25 mouse cellular contexts compared by ENCODE assay signal in genomic region chr15:85161416-85161815, GRCm38 (mm10). TPM values are rescaled to one million over a fixed set of nuclear protein-coding genes. Genes with fewer than 3 reads are reported as not detected.
DNase-seq lines count a peak whose midpoint lies in the region; ATAC-seq and TF ChIP-seq lines count a peak whose summit lies in the region.
"Had no signal": no experiment of that assay in that cellular context is flagged by ENCODE, and none has a peak within 500 bp of the region (broad histone marks: within the 10 kb centered on the region; RNA-seq: fewer than 3 reads in every experiment).

No protein-coding gene starts in this region.

- no peaks in the 10 kb centered on the region for H3K9me3 ChIP-seq in intestine, embryonic 15.5 days
- H3K9me3 ChIP-seq in limb, embryonic 10.5 days (replicated peaks), result no peaks in the 10 kb centered on the region
- H3K9me3 ChIP-seq in forebrain, embryonic 14.5 days (replicated peaks; ENCODE audit: control insufficient read depth, low read length), result no peaks in the 10 kb centered on the region
- H3K9me3 ChIP-seq: embryonic facial prominence, embryonic 13.5 days; forebrain, embryonic 15.5 days; heart, embryonic 10.5 days; hindbrain, embryonic 12.5 days had no signal

- TF ChIP-seq POLR2A in kidney, adult 2 months (IDR thresholded peaks at IDR 0.05; ENCODE audit: low read depth, low read length), result no peak

- no peaks in the 10 kb centered on the region for H3K4me1 ChIP-seq in kidney, adult 2 months (ENCODE audit: control insufficient read depth, insufficient read depth, low read length)
- H3K4me1 ChIP-seq in intestine, embryonic 15.5 days (replicated peaks), result peaks cover 12% of the 10 kb centered on the region; the same call in 1 of the 2 replicates
- H3K4me1 ChIP-seq in limb, embryonic 10.5 days, result peaks cover 46% of the 10 kb centered on the region
- peaks cover 9% of the 10 kb centered on the region for H3K4me1 ChIP-seq in forebrain, embryonic 14.5 days (ENCODE audit: control insufficient read depth, insufficient read depth, low read length)

- H3K4me3 ChIP-seq in kidney, adult 2 months (ENCODE audit: insufficient read depth, low read depth, low read length), result no peak overlapping the region
- no peak overlapping the region for H3K4me3 ChIP-seq in intestine, embryonic 15.5 days (replicated peaks)
- no peak overlapping the region for H3K4me3 ChIP-seq in limb, embryonic 10.5 days
- H3K4me3 ChIP-seq in forebrain, embryonic 14.5 days (ENCODE audit: low read depth, low read length), result no peak overlapping the region
- H3K4me3 ChIP-seq: embryonic facial prominence, embryonic 13.5 days; forebrain, embryonic 10.5 days; forebrain, embryonic 15.5 days; heart, embryonic 10.5 days; hindbrain, embryonic 12.5 days had no signal

- peak; percentile 30 for DNase-seq in kidney, adult 2 months
- DNase-seq in kidney, adult 18-20 months, result no peak
- no peak for DNase-seq in limb, embryonic 10.5 days (ENCODE audit: low spot score)
- no peak for DNase-seq in ovary, postnatal 36 days (ENCODE audit: low spot score)
- DNase-seq in forebrain, embryonic 14.5 days (ENCODE audit: low spot score), result no peak
- no peak for DNase-seq in lung, postnatal 10 days
- DNase-seq: adrenal gland, adult 8-10 months; adrenal gland, postnatal 36 days; B cell, adult 2 months; cerebellum, adult 2 months; cerebellum, postnatal 10 days; gastrocnemius, postnatal 36 days; heart, adult 11 months; heart, postnatal 10 days; heart, postnatal 4 days had no signal

- no peak for TF ChIP-seq CTCF in kidney, adult 2 months (conservative IDR thresholded peaks at IDR 0.05; ENCODE audit: insufficient read depth, insufficient read length, low read depth, low read length)

- ATAC-seq in intestine, embryonic 15.5 days, result peak; percentile 63
- ATAC-seq in forebrain, embryonic 14.5 days, result no peak
- ATAC-seq: CD4-positive, CD25-positive, alpha-beta regulatory T cell, adult 4 months; forebrain, embryonic 15.5 days; hindbrain, embryonic 16.5 days had no signal

- no peak overlapping the region for H3K9ac ChIP-seq in intestine, embryonic 15.5 days
- no peak overlapping the region for H3K9ac ChIP-seq in forebrain, embryonic 14.5 days (ENCODE audit: low read length)
- H3K9ac ChIP-seq: embryonic facial prominence, embryonic 13.5 days; forebrain, embryonic 15.5 days; hindbrain, embryonic 12.5 days had no signal

- no peak overlapping the region for H3K4me2 ChIP-seq in intestine, embryonic 15.5 days (replicated peaks)
- no peak overlapping the region for H3K4me2 ChIP-seq in forebrain, embryonic 14.5 days (ENCODE audit: low read length)
- H3K4me2 ChIP-seq: embryonic facial prominence, embryonic 13.5 days; forebrain, embryonic 15.5 days; hindbrain, embryonic 12.5 days had no signal

- no peaks in the 10 kb centered on the region for H3K36me3 ChIP-seq in kidney, adult 2 months (ENCODE audit: control insufficient read depth, insufficient read depth, low read length)
- no peaks in the 10 kb centered on the region for H3K36me3 ChIP-seq in intestine, embryonic 15.5 days
- no peaks in the 10 kb centered on the region for H3K36me3 ChIP-seq in limb, embryonic 10.5 days
- H3K36me3 ChIP-seq in forebrain, embryonic 14.5 days (ENCODE audit: control insufficient read depth, insufficient read depth, low read length), result no peaks in the 10 kb centered on the region
- H3K36me3 ChIP-seq: embryonic facial prominence, embryonic 13.5 days; forebrain, embryonic 10.5 days; forebrain, embryonic 15.5 days; G1E; heart, embryonic 10.5 days; hindbrain, embryonic 12.5 days had no signal

- H3K27me3 ChIP-seq in kidney, adult 2 months (replicated peaks; ENCODE audit: control insufficient read depth, insufficient read depth, low read length), result no peaks in the 10 kb centered on the region
- H3K27me3 ChIP-seq in intestine, embryonic 15.5 days (replicated peaks), result no peaks in the 10 kb centered on the region
- no peaks in the 10 kb centered on the region for H3K27me3 ChIP-seq in limb, embryonic 10.5 days (ENCODE audit: low read depth, poor library complexity, severe bottlenecking)
- no peaks in the 10 kb centered on the region for H3K27me3 ChIP-seq in forebrain, embryonic 14.5 days (replicated peaks; ENCODE audit: control insufficient read depth, insufficient read depth, low read length)
- H3K27me3 ChIP-seq: embryonic facial prominence, embryonic 13.5 days; forebrain, embryonic 15.5 days; hindbrain, embryonic 12.5 days had no signal

- no peak overlapping the region for H3K27ac ChIP-seq in kidney, adult 2 months (ENCODE audit: insufficient read depth, low read depth, low read length)
- H3K27ac ChIP-seq in intestine, embryonic 15.5 days, result no peak overlapping the region
- 0 out of 2 replicates have a peak overlapping the region, but pooled peaks have one; percentile 37 for H3K27ac ChIP-seq in limb, embryonic 10.5 days
- no peak overlapping the region for H3K27ac ChIP-seq in forebrain, embryonic 14.5 days (ENCODE audit: low read depth, low read length)
- H3K27ac ChIP-seq: forebrain, embryonic 10.5 days; forebrain, embryonic 15.5 days; heart, embryonic 10.5 days; hindbrain, embryonic 12.5 days had no signal

RNA-seq across cellular contexts. Expression of gene Ribc2, which starts 29.5 kb away (rescaled TPM):
- polyA plus RNA-seq in kidney, adult 2 months (2012; rRNA removed), result 0.16 and 0.17 TPM in 2 replicates
- 0.08 and 0.19 TPM in 2 replicates for polyA plus RNA-seq in intestine, embryonic 15.5 days (2015; fragmentation: Nextera tagmentation; extraction: Ambion mirVana)
- polyA plus RNA-seq in limb, embryonic 10.5 days (2016; fragmentation: Nextera tagmentation; extraction: Ambion mirVana), result 0.34 and 0.49 TPM in 2 replicates
- polyA plus RNA-seq in forebrain, embryonic 14.5 days (2014; fragmentation: Nextera tagmentation; extraction: Ambion mirVana), result 0.64 and 0.97 TPM in 2 replicates
- polyA plus RNA-seq: CD4-positive, CD25-positive, alpha-beta regulatory T cell, adult 4 months; G1E; heart, embryonic 14.5 days had no signal

RNA-seq across cellular contexts. Expression of gene Smc1b, which starts 29.7 kb away (rescaled TPM):
- not detected in 2 replicates for polyA plus RNA-seq in kidney, adult 2 months (2012; rRNA removed)
- 0.11 and 0.21 TPM in 2 replicates for polyA plus RNA-seq in intestine, embryonic 15.5 days (2015; fragmentation: Nextera tagmentation; extraction: Ambion mirVana)
- polyA plus RNA-seq in limb, embryonic 10.5 days (2016; fragmentation: Nextera tagmentation; extraction: Ambion mirVana), result 0.19 and 0.38 TPM in 2 replicates
- 0.09 and 0.28 TPM in 2 replicates for polyA plus RNA-seq in forebrain, embryonic 14.5 days (2014; fragmentation: Nextera tagmentation; extraction: Ambion mirVana)
- polyA plus RNA-seq: G1E had no signal

RNA-seq across cellular contexts. Expression of gene Fbln1, which starts 44.3 kb away (rescaled TPM):
- 16.9 and 29.5 TPM in 2 replicates for polyA plus RNA-seq in kidney, adult 2 months (2012; rRNA removed)
- polyA plus RNA-seq in intestine, embryonic 15.5 days (2015; fragmentation: Nextera tagmentation; extraction: Ambion mirVana), result 184 and 194 TPM in 2 replicates
- 258 and 261 TPM in 2 replicates for polyA plus RNA-seq in limb, embryonic 10.5 days (2016; fragmentation: Nextera tagmentation; extraction: Ambion mirVana)
- 48.9 and 52.1 TPM in 2 replicates for polyA plus RNA-seq in forebrain, embryonic 14.5 days (2014; fragmentation: Nextera tagmentation; extraction: Ambion mirVana)
- polyA plus RNA-seq: CD4-positive, CD25-positive, alpha-beta regulatory T cell, adult 4 months; G1E had no signal
